Mouse (Mus musculus): ENCODE results near the gene Gstm6.

DNA sequence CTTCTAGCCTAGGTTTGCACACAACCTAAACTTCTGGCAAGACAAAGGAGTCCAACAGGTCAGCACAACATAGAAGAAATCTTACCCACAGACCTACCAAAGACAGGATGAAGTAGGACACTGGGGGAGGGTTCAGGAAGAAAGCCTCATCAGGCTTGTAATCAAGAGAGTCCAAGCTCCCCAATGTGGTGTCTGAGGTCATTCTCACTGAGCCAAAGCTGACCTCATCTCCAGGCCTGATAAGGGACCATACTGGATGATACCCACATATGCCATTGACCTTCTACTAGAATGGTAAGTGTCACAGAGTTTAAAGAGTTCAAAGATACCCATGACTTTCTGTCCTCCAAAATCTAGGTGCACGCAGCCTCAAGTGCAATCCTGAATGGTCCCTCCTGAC is 30.7 kb upstream of the Gstm6 start:
- no peak for TF ChIP-seq POLR2A (IDR thresholded peaks at IDR 0.05; ENCODE audit: low read depth, low read length)
- no peak for TF ChIP-seq CTCF (IDR thresholded peaks at IDR 0.05; ENCODE audit: extremely low read depth, insufficient read depth, insufficient read length, insufficient replicate concordance)

Data from spleen, adult 2 months (tissue).